Mouse (Mus musculus): ENCODE results near the gene Map3k9.

Gene Map3k9

DNA sequence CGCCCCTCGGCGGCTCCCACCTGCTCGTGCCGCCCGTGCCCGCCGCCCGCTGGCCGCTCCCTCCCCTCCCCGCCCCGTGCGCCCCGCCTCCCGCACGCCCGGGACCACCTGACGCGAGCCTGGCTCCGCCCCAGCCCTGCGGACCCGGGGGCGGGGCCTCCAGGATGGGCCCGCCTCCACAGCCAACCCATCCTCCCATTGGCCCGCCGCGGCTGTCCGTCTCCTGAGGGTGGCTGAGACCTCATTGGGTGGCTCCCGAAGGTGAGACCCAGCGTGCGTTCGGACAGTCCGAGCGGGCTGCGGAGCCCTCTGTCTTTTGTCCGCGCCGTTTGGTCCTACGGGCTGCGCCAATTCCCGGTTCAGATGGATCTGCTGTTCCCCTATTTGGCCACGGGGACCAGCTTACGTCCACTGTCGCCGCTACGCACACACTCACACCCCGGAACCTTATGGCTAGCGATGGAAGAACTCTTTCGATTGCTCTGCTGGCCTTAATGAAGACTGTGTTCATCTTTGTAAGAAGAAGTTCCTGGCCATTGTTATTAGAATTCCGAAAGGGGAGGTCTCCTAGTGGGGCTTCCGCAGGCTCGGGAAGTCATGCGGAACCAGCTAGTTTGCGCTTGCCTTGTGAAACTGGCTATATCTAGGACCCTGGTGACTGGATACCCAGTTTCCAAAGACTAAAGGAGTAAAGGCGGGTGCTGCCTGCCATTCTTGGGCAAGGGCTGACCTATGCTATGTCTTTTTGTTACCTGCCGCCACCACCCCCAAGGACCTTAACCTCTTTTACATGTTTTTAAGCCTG lies at the start of gene Map3k9:
Gene Map3k9 (minus strand): TSS at position 71 of the 805 bp plus-strand sequence.
- peak; percentile 96 to 97 for DNase-seq

DNA sequence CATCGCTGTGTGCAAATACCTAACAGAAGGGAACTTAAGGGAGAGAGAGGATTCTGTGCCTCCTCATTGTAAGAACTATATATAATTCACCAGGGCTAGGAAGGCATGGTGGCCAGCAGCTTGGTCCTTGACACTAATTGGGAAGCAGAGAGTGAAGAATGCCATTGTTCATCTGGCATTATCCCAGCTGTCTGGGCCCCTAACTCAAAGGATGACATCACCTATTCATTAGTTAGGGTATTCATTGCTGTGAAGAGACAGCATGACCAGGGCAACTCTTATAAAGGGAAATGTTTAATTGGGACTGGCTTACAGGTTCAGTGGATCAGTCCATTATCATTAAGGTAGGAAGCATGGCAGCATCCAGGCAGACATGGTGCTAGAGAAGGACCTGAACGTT lies 47.4 kb upstream of the Map3k9 start:
- DNase-seq, result no peak

- DNase-seq, result no peak
Observed at GRCm38 (mm10) chr12:81822778-81823480, 42.0 kb upstream of the Map3k9 start.

DNA sequence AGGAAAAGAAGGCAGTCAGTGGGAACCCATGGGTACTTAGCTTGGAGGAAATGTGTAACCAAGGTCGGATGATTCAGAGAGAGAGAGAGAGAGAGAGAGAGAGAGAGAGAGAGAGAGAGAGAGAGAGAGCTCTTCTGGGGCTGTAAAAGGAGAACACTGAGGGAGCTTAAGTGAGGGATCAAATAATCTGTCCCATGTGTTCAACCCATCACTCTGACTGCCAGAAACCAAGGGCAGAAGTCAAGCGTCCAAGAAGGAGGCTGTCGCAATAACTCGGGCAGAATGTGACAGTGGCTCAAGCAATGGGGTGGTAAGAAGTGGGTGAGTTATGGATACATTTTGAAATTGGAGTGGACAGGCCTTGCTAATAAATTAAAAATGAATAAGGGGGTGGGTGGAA lies 41.2 kb upstream of the Map3k9 start:
- no peak for DNase-seq

- no peak for DNase-seq
Observed at GRCm38 (mm10) chr12:81820700-81821099, 39.7 kb upstream of the Map3k9 start.

DNA sequence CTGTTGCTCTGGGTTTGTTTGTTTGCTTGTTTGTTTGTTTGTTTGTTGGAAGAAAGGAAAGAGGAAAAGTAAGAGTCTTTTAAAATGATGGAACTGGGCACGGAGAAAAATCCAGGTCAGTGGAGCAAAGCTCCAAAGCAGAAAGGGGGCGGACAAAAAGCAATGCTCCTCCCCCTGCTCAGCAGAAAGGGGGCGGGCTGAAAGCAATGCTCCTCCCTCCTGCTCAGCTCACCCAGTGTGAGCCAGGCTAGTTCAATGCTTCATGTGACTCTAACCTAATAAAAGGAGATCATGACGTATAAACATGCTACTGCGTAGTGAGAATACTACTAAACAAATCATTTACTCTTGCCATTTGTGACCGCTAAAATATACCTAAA lies 36.1 kb upstream of the Map3k9 start:
- no peak for DNase-seq

GRCm38 (mm10) chr12:81816330-81817125 lies 35.6 kb upstream of the Map3k9 start:
- no peak for DNase-seq

DNA sequence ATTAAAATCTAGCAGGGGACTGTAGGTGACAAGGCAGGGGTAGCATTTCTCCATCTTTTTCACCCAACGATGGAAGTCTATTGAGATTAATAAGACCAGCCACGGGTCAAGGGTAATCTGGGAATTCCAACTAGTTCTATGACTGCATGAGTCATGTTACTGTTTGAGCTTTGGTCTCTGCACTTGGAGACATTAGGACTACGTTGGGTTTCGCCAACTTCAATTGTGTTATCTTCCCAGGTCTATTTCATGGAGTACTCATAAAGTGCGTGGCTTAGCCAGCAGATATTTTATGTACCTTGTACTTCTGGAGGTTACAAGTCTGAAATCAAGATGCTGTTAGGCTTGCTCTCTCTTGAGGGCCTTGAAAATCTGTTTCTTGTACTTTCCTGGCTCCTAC lies 33.8 kb upstream of the Map3k9 start:
- DNase-seq, result no peak

DNA sequence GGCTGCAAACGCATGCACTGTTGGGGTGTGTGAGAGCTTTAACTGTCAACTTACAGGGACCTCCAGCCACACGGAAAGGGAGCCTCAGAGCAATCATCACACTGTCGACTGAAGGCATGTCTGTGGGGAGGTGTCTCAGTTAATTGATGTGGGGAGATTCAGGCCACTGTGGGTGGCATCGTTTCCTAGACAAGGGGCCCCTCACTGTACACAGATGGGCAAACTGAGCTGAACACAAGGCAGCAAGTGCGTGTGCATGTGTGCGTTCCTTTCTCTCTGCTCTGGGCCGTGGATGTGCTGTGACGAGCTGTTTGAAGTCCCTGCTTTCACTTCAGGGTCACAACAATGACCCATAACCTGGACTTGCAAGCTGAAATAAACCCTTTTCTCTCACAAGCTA lies 29.4 kb upstream of the Map3k9 start:
- no peak for DNase-seq

- no peak for DNase-seq
Observed at GRCm38 (mm10) chr12:81808596-81808995, 27.6 kb upstream of the Map3k9 start.

DNA sequence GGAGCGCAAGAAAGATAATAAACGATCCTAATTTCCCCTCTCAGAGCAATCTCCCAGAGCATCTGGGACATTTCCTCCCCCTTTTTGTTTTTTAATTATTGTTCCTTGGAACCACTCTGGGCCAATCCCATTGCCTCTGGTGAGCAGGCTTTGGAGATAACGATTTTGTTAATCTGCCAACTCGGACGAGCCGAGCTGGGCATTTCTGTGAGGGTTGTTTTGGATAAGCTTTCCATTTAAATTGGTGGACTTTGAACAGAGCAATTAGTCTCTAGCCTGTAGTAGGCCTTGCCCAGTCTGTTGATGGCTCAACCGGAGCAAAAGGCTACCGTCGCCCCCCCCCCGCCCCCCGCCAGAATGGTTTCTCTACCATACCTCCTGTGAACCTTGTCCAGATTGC lies 27.0 kb upstream of the Map3k9 start:
- DNase-seq, result no peak

GRCm38 (mm10) chr12:81807529-81807837 lies 26.5 kb upstream of the Map3k9 start:
- no peak for DNase-seq

- peak; percentile 40 to 45 for DNase-seq
Observed at GRCm38 (mm10) chr12:81806759-81807528, 26.0 kb upstream of the Map3k9 start.

GRCm38 (mm10) chr12:81806114-81806513 lies 25.1 kb upstream of the Map3k9 start:
- no peak for DNase-seq

GRCm38 (mm10) chr12:81803803-81804202 lies 22.8 kb upstream of the Map3k9 start:
- no peak for DNase-seq

DNA sequence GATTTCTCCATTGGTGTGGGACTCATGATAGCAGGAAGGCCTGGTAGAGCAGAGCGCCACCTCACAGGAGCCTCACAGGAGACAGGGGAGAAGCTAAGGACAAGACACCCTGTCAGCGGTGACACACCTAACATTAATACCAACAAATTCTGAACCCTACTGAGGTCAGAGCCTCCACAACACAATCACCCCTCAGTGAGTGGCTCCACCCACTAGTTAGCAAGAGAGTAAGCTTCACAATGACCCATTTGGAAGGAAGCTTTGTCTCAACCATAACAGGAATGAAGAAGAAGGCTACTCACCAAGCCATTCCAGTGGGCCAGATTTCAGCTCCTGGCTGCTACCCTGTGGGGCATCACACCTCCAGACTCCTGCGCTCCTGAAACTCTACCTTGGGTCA lies 22.0 kb upstream of the Map3k9 start:
- DNase-seq, result no peak

- DNase-seq, result no peak
Observed at GRCm38 (mm10) chr12:81801134-81801533, 20.2 kb upstream of the Map3k9 start.

DNA sequence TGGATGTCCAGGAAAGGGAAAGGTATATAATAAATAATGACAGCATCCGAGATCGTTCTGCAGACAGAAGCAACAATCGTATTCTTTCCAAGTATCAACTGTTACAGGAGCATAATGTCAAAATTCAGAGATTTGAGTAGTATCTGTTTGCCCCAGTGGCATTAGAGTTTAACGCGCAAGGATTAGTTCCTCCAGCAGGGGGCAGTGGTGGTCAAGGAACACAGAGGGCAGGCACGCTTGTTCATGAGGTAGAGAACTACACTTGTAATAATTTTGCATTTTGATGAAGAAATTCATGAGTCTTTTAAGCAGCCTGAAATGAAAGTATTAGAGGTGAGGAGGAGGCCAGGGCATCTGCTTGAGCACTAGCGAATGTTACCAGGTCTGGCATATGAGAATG lies 15.6 kb upstream of the Map3k9 start:
- peak; percentile 92 to 93 for DNase-seq

DNA sequence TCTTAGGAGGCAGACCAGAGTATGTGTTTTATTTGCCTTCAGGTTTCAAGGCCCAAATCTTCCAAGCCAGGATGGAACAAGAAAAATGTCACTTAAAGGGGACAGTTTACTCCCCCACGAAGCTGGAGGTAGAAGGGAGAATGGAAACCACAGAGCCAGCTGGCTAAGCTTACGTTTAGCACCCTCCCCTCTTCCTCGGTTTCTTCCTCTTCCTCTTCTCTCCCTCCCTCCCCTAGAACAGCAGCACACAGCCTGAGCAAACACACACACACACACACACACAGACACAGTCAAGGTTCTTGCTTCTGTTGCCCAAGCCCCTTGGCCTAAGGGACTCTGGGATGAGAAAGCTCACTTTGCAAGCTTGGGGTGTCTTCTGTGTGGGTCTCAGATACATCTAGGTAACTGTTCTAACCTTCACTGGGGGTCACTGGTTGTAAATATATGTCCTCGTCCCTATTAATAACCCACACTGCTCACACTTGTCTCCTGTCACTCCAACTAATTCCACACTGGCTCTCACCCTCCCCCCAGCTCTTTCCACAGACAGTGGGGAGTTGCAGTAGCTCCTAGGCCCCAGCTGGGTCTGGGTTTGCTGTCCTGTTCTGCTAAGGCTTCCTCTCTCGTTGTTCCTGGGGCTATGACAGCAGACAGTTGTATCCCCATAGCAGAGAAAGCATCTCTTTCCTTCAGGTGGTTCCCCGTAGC lies 11.7 kb upstream of the Map3k9 start:
- DNase-seq, result no peak

DNA sequence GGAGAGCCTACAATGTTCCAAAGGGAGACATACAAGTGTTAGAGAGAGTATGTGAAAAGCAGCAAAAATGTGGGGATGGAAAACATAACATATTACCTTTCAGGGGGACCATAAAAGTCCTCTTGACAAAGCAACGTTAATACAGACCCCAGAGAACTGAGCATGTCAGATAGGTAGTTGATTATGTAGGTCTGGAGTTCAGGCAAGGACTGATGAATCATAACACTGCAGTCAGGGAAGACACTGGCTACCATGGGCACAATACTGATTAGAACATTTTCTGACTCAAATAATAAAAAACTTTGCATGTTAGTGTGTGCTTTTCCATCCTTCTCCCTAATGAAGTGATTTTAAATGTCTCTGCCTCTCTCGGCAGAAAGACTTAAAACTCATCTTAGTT lies 8.5 kb upstream of the Map3k9 start:
- no peak for DNase-seq

DNA sequence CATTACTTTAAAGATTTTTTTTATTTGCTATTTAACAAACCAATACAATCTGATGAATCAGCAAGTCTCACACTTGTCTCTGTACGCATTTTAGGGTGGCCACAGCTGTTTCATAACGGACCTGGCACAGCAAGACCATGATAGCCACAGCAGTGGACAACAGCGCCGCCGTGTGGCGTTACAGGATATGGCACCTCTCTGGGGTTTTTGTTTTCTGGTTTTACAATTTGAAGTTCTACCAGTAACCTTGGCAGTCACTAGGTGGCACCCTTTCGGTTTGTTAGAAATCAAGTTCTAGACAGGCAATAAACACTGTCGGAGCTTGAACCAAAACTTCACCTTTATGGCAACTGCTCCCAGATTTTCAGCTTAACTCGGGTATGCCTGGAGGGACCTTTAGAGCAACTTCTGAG lies 7.7 kb upstream of the Map3k9 start:
- DNase-seq, result peak; percentile 97 to 98

DNA sequence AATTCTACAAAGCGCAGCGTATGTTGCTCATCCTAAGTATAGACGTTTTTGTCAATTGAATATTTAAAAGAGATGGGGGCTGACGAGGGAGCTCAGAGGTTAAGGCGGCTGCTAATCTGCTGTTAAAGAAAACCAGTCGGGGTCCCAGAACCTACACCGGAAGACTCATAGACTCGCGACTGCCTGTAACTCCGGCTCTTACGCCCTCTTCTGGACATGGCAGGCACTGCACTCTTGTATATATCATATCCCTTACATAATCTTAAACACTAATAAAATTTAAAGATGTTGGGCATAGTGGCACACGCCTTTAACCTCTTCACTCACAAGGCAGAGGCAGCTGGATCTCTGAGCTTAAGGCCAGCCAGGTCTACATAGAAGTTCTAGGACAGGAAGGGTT lies 6.3 kb upstream of the Map3k9 start:
- DNase-seq, result peak; percentile 14 to 29

Data from B cell, adult 2 months (primary cell).